Mouse (Mus musculus): ENCODE measurements around the gene Sin3a.

DNA sequence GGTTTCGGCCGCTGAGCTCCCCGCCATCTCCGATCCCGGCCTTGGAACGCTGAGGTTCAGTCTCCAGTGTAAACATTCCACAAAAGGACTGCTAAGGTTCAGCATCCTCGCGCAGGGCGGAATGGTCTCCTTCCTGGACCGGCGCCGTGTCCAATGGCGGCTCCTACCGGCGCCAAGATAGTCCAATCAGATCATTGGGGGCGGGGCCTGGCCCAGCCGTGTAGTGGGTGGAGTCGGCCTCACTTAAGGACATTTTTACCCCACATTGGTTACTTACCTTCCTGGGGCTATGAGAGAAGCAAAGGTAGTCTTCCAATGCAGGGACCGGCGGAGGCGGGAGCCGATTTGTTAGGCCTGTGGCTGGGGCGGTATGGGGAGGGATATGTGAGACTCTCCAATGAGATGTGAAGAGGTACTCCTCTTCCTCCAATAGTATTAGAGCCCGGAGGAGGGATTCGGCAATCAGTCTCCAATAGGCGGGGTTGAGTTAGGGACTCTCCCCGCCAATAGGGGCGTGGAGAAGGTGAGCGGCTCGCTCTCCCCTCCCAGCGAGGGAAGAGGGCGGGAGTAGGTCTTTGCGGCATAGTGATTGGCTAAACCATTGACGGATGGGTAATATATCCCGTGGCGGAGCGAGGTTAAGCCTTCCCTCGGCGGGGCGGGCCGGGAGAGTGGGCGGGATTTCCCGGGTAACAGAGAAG lies 4.0 kb downstream of the Sin3a start:
- TF ChIP-seq POLR2A (IDR thresholded peaks at IDR 0.05; ENCODE audit: borderline replicate concordance, extremely low read depth, insufficient read depth, insufficient read length, poor library complexity, severe bottlenecking) (no peak), CTCF (IDR thresholded peaks at IDR 0.05; ENCODE audit: borderline replicate concordance, extremely low read depth, insufficient read depth, insufficient read length) (no peak)

Measured in brain, embryonic 14.5 days (tissue).